Mouse (Mus musculus) R1 (cell line): ENCODE data around the gene Dock1.

Experiments
- DNase-seq: peaks from one replicate; pipeline ENCODE4 v3.0.0-alpha.2; 2018; ENCODE audit warnings: low read depth, low spot score

Gene Dock1

GRCm38 (mm10) chr7:134670312-134671002, at the start of gene Dock1:
Gene Dock1, plus strand, starts transcription at chr7:134670654.
- DNase-seq, result peak; percentile 72

GRCm38 (mm10) chr7:134627906-134628305, 42.5 kb upstream of the Dock1 start:
- DNase-seq, result no peak

- DNase-seq, result no peak
Measured at GRCm38 (mm10) chr7:134650246-134650830, 20.1 kb upstream of the Dock1 start.

GRCm38 (mm10) chr7:134651071-134651470, 19.4 kb upstream of the Dock1 start:
- DNase-seq, result no peak

- DNase-seq, result peak; percentile 48
Measured at GRCm38 (mm10) chr7:134663241-134663640, 7.2 kb upstream of the Dock1 start.

- no peak for DNase-seq
Measured at GRCm38 (mm10) chr7:134665642-134666282, 4.7 kb upstream of the Dock1 start.

- DNase-seq, result no peak
Measured at GRCm38 (mm10) chr7:134667271-134667702, 3.2 kb upstream of the Dock1 start.

- DNase-seq, result peak; percentile 54
Measured at GRCm38 (mm10) chr7:134669474-134670311, 761 bp upstream of the Dock1 start.

- peak; percentile 78 for DNase-seq
Measured at GRCm38 (mm10) chr7:134671003-134671461, 578 bp downstream of the Dock1 start.

GRCm38 (mm10) chr7:134671467-134671901, 1.0 kb downstream of the Dock1 start:
- peak; percentile 60 for DNase-seq

GRCm38 (mm10) chr7:134673135-134673534, 2.7 kb downstream of the Dock1 start:
- no peak for DNase-seq

GRCm38 (mm10) chr7:134673952-134674351, 3.5 kb downstream of the Dock1 start:
- DNase-seq, result no peak

- no peak for DNase-seq
Measured at GRCm38 (mm10) chr7:134677852-134678251, 7.4 kb downstream of the Dock1 start.

GRCm38 (mm10) chr7:134679314-134680158, 9.1 kb downstream of the Dock1 start:
- DNase-seq, result peak; percentile 93

GRCm38 (mm10) chr7:134680161-134680560, 9.7 kb downstream of the Dock1 start:
- peak; percentile 60 for DNase-seq

- DNase-seq, result peak; percentile 68
Measured at GRCm38 (mm10) chr7:134681729-134682527, 11.5 kb downstream of the Dock1 start.

GRCm38 (mm10) chr7:134688332-134688731, 17.9 kb downstream of the Dock1 start:
- no peak for DNase-seq

GRCm38 (mm10) chr7:134690118-134690517, 19.7 kb downstream of the Dock1 start:
- DNase-seq, result no peak

- no peak for DNase-seq
Measured at GRCm38 (mm10) chr7:134690806-134691205, 20.4 kb downstream of the Dock1 start.

GRCm38 (mm10) chr7:134693325-134693724, 22.9 kb downstream of the Dock1 start:
- no peak for DNase-seq
